Mouse (Mus musculus): ENCODE measurements around the gene Clec2e. TPM values are rescaled to one million over a fixed set of nuclear protein-coding genes. Genes with fewer than 3 reads are reported as not detected.

The Clec2e gene
- total RNA-seq, 2 experiments from 2014 or later: 0.29 TPM; not detected in 1

DNA sequence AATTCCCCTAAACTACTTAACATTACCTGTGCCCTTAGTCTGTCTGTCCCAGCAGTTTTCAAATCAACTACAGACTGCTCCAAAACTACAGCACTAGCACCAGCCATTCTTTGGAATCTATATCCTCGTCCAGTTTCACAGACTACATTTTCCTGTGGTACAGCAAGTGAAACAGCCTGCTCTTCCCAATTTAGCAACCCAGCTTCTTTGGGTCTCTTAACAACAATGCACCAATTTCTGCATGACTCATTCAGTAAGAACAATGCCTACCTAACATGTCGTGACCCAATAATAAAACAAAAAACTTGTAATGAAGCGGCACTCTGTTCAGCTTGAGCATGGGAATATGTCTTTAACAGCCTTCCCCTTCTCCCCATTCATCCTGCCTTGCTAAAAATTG, 35.3 kb downstream of the Clec2e start:
- no peak for ATAC-seq (ENCODE audit: poor library complexity, severe bottlenecking)

- peak; percentile 99 for ATAC-seq (ENCODE audit: poor library complexity, severe bottlenecking)
Observed at GRCm38 (mm10) chr6:129058013-129058412, 42.7 kb downstream of the Clec2e start.

GRCm38 (mm10) chr6:129056237-129056636, 44.5 kb downstream of the Clec2e start:
- ATAC-seq (ENCODE audit: poor library complexity, severe bottlenecking): no peak

DNA sequence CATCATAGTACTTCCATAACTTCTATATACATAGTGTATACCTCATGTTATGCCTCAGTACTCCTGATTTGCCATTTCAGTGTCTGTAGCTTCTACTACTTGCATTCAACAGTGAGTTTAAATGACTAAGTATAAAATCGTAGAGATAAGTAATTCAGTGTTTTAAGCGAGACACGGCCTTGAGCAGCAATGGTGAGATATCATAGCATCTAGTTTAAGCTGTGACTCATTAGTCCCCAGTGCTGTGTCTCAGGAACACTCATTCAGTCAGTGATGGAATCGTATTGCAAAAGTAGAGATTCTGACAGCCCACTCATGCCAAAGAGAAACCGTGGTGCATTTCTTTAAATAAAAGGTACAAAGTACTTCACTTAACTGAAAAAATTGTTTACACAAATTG, 49.0 kb downstream of the Clec2e start:
- no peak for ATAC-seq (ENCODE audit: poor library complexity, severe bottlenecking)

DNA sequence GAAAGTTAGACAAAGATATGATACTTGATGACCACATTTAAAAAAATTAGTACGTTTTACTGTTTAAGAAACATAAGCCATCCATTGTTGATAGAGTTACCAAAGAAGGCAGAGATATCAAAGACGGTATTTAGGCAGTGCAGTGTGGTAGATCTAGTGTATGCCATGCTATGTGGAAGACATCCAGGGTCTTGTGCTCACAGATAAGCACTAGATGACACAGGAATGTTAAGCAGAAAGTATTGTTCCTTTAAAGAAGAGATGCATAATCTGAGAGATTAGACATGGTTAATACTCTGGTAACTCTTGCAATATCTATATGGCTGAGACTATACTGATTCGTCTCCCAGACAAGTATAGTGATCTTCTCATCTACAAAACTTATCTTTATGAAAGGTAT, 49.6 kb downstream of the Clec2e start:
- ATAC-seq (ENCODE audit: poor library complexity, severe bottlenecking): no peak

DNA sequence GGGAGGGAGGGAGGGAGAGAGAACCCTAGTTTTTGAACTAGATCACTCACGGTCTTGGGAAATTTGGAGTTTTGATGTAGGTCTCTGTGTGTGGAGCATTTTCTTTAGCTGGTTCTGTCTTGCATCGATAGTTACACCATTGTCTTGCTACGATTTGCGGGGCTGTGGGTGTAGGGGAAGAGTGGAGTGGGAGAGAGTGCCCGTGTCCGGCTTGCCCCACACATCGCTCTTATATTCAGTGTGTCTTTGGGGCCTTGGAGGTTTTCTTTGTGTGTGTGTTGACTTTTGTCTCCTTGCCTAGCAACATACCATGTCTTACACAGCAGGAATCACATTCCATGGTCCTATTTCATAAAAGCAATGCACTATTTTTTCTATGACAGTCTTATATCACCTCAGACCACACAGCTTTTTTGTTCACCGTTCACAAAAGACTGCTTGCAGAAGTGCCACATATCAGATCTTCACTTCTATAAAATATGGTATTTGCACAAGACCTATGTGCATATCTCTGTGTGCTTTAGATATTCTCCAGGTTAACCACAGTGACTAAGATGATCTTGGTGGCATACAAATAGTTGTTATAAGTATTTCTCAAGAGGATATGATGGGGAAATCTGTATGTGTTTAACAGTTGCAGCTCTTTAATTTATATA, 51.0 kb downstream of the Clec2e start:
- ATAC-seq (ENCODE audit: poor library complexity, severe bottlenecking): peak; percentile 61

DNA sequence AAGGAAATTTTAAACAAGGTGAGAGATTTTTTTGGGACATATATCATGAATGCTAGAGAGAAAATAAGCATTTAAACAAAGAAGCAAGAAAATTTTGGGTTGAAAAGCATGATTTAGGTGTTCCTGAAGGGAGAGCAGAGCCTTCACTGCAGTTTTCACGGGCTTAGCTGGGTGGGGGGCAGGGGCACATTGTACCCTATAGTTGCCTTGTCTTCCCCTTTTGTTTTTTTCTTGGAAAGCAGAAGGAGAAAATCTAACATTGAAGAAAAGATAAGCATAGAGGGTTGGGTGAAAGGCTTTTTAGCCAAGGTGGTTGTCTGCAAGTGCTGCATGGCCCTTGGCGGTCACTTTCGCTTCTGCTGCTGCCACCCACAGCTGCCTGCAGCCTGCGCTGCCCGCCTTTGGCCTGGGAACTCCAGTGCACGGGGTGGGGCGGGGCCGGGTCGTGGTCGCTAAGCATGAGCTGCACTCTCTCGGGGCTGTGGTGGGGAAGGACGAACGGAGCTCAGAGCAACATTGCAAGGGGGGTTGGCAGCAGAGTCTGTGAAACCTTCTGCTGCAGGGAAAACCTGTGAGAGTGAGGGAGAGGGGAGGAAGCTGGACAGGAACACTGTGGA, 51.7 kb downstream of the Clec2e start:
- ATAC-seq (ENCODE audit: poor library complexity, severe bottlenecking): peak; percentile 87

DNA sequence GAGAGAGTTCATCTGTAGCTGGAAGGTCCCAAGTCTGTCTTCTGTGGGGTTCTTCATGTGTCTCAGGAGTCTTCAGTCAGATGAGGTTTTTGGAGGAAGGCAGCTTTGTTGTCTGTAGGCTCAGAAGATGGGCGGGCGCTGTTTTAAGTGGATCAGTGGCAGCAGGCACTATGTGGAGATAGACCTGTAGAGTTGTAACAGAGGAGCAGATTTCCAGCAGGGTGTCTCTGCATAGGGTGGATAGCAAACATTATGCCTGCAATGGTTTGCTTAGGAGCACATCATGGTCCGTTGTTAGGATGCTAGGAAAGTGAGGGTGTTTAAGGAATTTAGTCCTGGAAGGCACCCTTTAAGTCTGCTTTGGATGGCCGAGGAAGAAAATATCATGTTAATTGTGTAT, 52.3 kb downstream of the Clec2e start:
- no peak for ATAC-seq (ENCODE audit: poor library complexity, severe bottlenecking)

- no peak for ATAC-seq (ENCODE audit: poor library complexity, severe bottlenecking)
Observed at GRCm38 (mm10) chr6:129045601-129046000, 55.1 kb downstream of the Clec2e start, which contains the start of gene Klrb1f. TSS of gene Klrb1f (plus strand) at chr6:129045901.

DNA sequence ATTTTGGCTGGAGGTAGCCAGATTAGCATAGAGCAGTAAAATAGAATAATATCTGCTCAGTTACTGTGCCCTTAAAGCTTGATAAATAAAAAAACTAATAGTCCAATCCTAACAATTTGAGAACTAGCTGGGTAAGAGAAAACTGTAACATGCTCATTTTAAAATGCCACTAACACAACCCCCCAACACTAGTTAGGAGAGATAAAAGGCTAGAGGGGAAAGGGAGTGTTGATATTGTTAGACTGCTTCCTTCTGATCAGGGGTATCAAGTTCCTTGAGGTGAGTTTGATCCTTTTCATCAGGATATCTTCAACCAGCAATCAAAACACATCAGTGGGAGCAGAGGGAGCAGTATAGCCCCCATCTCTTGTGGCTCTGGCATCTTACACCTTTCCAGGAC, 58.2 kb downstream of the Clec2e start:
- ATAC-seq (ENCODE audit: poor library complexity, severe bottlenecking): no peak

Other genes with a start within 250 kb of the Clec2e start
- gene Clec2i, start 213.3 kb downstream of the Clec2e start, total RNA-seq (2015): 34.3 and 38.5 TPM in 2 replicates
- 58.0 and 59.7 TPM in 2 replicates for gene Clec2i, start 213.3 kb downstream of the Clec2e start, total RNA-seq (2017)
- 154 and 164 TPM in 2 replicates for gene BC035044, start 209.8 kb downstream of the Clec2e start, total RNA-seq (2015)
- 141 and 149 TPM in 2 replicates for gene BC035044, start 209.8 kb downstream of the Clec2e start, total RNA-seq (2017)
- 0.48 TPM in 1 of 2 replicates, not detected in the other for gene Clec2g, start 166.5 kb downstream of the Clec2e start, total RNA-seq (2015)
- gene Clec2g, start 166.5 kb downstream of the Clec2e start, total RNA-seq (2017): 1.5 TPM in 1 of 2 replicates, not detected in the other
- 104 and 108 TPM in 2 replicates for gene Klrb1f, start 55.0 kb downstream of the Clec2e start, total RNA-seq (2015)
- 132 and 137 TPM in 2 replicates for gene Klrb1f, start 55.0 kb downstream of the Clec2e start, total RNA-seq (2017)
- 28.2 and 41.3 TPM in 2 replicates for gene Clec2d, start 79.7 kb upstream of the Clec2e start, total RNA-seq (2015)
- gene Clec2d, start 79.7 kb upstream of the Clec2e start, total RNA-seq (2017): 238 and 253 TPM in 2 replicates
- 21.3 and 25.9 TPM in 2 replicates for gene Cd69, start 174.5 kb upstream of the Clec2e start, total RNA-seq (2015)
- gene Cd69, start 174.5 kb upstream of the Clec2e start, total RNA-seq (2017): 20.6 and 22.7 TPM in 2 replicates
- 0.54 TPM in 1 of 2 replicates, not detected in the other for gene 4922502D21Rik, start 230.9 kb upstream of the Clec2e start, total RNA-seq (2015)
- gene 4922502D21Rik, start 230.9 kb upstream of the Clec2e start, total RNA-seq (2017): 0.44 TPM in 1 of 2 replicates, not detected in the other
- gene Clec12a, start 241.8 kb upstream of the Clec2e start, total RNA-seq (2015): 449 and 472 TPM in 2 replicates
- 389 and 405 TPM in 2 replicates for gene Clec12a, start 241.8 kb upstream of the Clec2e start, total RNA-seq (2017)